Mouse (Mus musculus) limb, embryonic 11.5 days (tissue): ENCODE data around the gene Zfp651. TPM values are rescaled to one million over a fixed set of nuclear protein-coding genes. Genes with fewer than 3 reads are reported as not detected.

Experiments
- ATAC-seq: fragments of 200-750 bp; cut with Nextera tagmentation; 2 replicates; pipeline ENCODE4 v1.8.0; 2017; ENCODE audit warnings: low read depth; ENCODE audit not compliant: insufficient number of reproducible peaks, low FRiP score, low TSS enrichment
- DNase-seq: peaks from one replicate; pipeline ENCODE4 v3.0.0-alpha.2; 2015; ENCODE audit warnings: low spot score
- H3K27ac ChIP-seq: fragments of 300-500 bp; sonication (generic); replicated peaks from 2 replicates; pipeline ENCODE4 v1.5.1; 2014; ENCODE audit warnings: low read depth, mild to moderate bottlenecking, low read length
- H3K27me3 ChIP-seq: fragments of 300-500 bp; sonication (generic); 2 replicates; pipeline ENCODE4 v1.6.1; 2014; ENCODE audit warnings: mild to moderate bottlenecking, low read length, mixed read lengths; ENCODE audit not compliant: control insufficient read depth, insufficient read depth
- H3K36me3 ChIP-seq: fragments of 300-500 bp; sonication (generic); 2 replicates; pipeline ENCODE4 v1.6.1; 2014; ENCODE audit warnings: mild to moderate bottlenecking, low read length, moderate library complexity, mixed read lengths; ENCODE audit not compliant: control insufficient read depth, insufficient read depth
- H3K4me1 ChIP-seq: fragments of 300-500 bp; sonication (generic); 2 replicates; pipeline ENCODE4 v1.6.1; 2014; ENCODE audit warnings: low read length, mixed read lengths; ENCODE audit not compliant: control insufficient read depth, insufficient read depth
- H3K4me2 ChIP-seq: fragments of 300-500 bp; sonication (generic); 2 replicates; pipeline ENCODE4 v1.6.1; 2014; ENCODE audit warnings: low read depth, mild to moderate bottlenecking, moderate library complexity; ENCODE audit not compliant: severe bottlenecking
- H3K4me3 ChIP-seq: fragments of 300-500 bp; sonication (generic); 2 replicates; pipeline ENCODE4 v1.5.1; 2014; ENCODE audit warnings: low read depth, low read length
- H3K9ac ChIP-seq: fragments of 300-500 bp; sonication (generic); 2 replicates; pipeline ENCODE4 v1.6.1; 2014; ENCODE audit warnings: mild to moderate bottlenecking, low read length
- H3K9me3 ChIP-seq: fragments of 300-500 bp; sonication (generic); 2 replicates; pipeline ENCODE4 v1.6.1; 2016; ENCODE audit warnings: low read length; ENCODE audit not compliant: control insufficient read depth
- WGBS: fragments of 180-500 bp; shearing (Covaris S2); extraction: QIAGEN DNeasy Blood & Tissue Kit; methylation state at CpG from one replicate; pipeline ENCODE4 v1.1.7; 2014; 5-methylcytosine and 5-hydroxymethylcytosine counted together
- polyA plus RNA-seq: library from polyadenylated mRNA; unstranded; fragments of >200 nt; fragmentation: Nextera tagmentation; extraction: Ambion mirVana; gene quantifications from 2 replicates; pipeline ENCODE4 v1.2.1, GENCODE M21; 2014

Zfp651 gene
- polyA plus RNA-seq, 1 experiment from 2014 or later, result 6.2 TPM

- no peaks in the 10 kb centered on the region for H3K36me3 ChIP-seq
- H3K4me1 ChIP-seq, result peaks cover 24% of the 10 kb centered on the region
- WGBS, result under 1% methylated on average over 35 of the region's 43 CpGs
- H3K4me2 ChIP-seq, result peak overlapping the region; percentile 98
- peak; percentile 86 for DNase-seq
- H3K9me3 ChIP-seq, result no peaks in the 10 kb centered on the region
- H3K27ac ChIP-seq, result peak overlapping the region; percentile 94
- H3K9ac ChIP-seq, result peak overlapping the region; percentile 90
- H3K4me3 ChIP-seq, result peak overlapping the region; percentile 75
- peak; percentile 67 for ATAC-seq
- no peaks in the 10 kb centered on the region for H3K27me3 ChIP-seq
Measured at GRCm38 (mm10) chr9:121760271-121761090, 1.4 kb downstream of the Zfp651 start.

GRCm38 (mm10) chr9:121761091-121761665 lies 2.0 kb downstream of the Zfp651 start:
- H3K36me3 ChIP-seq, result no peaks in the 10 kb centered on the region
- no peak overlapping the region for H3K27ac ChIP-seq
- H3K9ac ChIP-seq, result no peak overlapping the region; the same call in 1 of the 2 replicates
- no peaks in the 10 kb centered on the region for H3K9me3 ChIP-seq
- no peaks in the 10 kb centered on the region for H3K27me3 ChIP-seq
- H3K4me3 ChIP-seq, result no peak overlapping the region
- H3K4me2 ChIP-seq, result peak overlapping the region; percentile 98; the same call in 1 of the 2 replicates
- DNase-seq (no peak), ATAC-seq (no peak)
- peaks cover 24% of the 10 kb centered on the region for H3K4me1 ChIP-seq
- 62% methylated on average over 10 of the region's 10 CpGs for WGBS

- Histone ChIP-seq H3K36me3 (peaks cover 2% of the 10 kb centered on the region; the same call in 1 of the 2 replicates), H3K4me3 (no peak overlapping the region), H3K9ac (no peak overlapping the region), H3K9me3 (no peaks in the 10 kb centered on the region), H3K4me1 (peaks cover 24% of the 10 kb centered on the region), H3K27me3 (no peaks in the 10 kb centered on the region), H3K27ac (no peak overlapping the region), H3K4me2 (no peak overlapping the region)
- ATAC-seq, result no peak
- no peak for DNase-seq
- 74% methylated on average over 8 of the region's 8 CpGs for WGBS
Measured at GRCm38 (mm10) chr9:121761787-121762186, 2.7 kb downstream of the Zfp651 start.

GRCm38 (mm10) chr9:121762248-121762647 lies 3.1 kb downstream of the Zfp651 start:
- ATAC-seq, result no peak
- Histone ChIP-seq H3K4me2 (no peak overlapping the region), H3K9ac (no peak overlapping the region), H3K4me1 (peaks cover 24% of the 10 kb centered on the region), H3K4me3 (no peak overlapping the region), H3K36me3 (peaks cover 2% of the 10 kb centered on the region; the same call in 1 of the 2 replicates), H3K9me3 (no peaks in the 10 kb centered on the region), H3K27me3 (no peaks in the 10 kb centered on the region), H3K27ac (no peak overlapping the region)
- DNase-seq, result no peak
- 89% methylated on average over 10 of the region's 10 CpGs for WGBS

- Histone ChIP-seq H3K4me1 (peaks cover 21% of the 10 kb centered on the region), H3K4me3 (no peak overlapping the region), H3K27ac (no peak overlapping the region), H3K36me3 (peaks cover 5% of the 10 kb centered on the region), H3K9me3 (no peaks in the 10 kb centered on the region), H3K4me2 (no peak overlapping the region), H3K9ac (no peak overlapping the region), H3K27me3 (no peaks in the 10 kb centered on the region)
- DNase-seq, result no peak
- WGBS, result 94% methylated on average over 25 of the region's 25 CpGs
- ATAC-seq, result no peak
Measured at GRCm38 (mm10) chr9:121762761-121763160, 3.6 kb downstream of the Zfp651 start.

- DNase-seq, result no peak
- Histone ChIP-seq H3K4me3 (no peak overlapping the region), H3K27me3 (no peaks in the 10 kb centered on the region), H3K36me3 (peaks cover 9% of the 10 kb centered on the region), H3K27ac (no peak overlapping the region), H3K9me3 (no peaks in the 10 kb centered on the region), H3K4me1 (peaks cover 12% of the 10 kb centered on the region), H3K9ac (no peak overlapping the region), H3K4me2 (no peak overlapping the region)
- no peak for ATAC-seq
- WGBS, result 91% methylated on average over 19 of the region's 19 CpGs
Measured at GRCm38 (mm10) chr9:121763716-121764115, 4.6 kb downstream of the Zfp651 start.

GRCm38 (mm10) chr9:121765166-121765855 lies 6.2 kb downstream of the Zfp651 start:
- no peak overlapping the region for H3K4me2 ChIP-seq
- no peaks in the 10 kb centered on the region for H3K27me3 ChIP-seq
- no peaks in the 10 kb centered on the region for H3K9me3 ChIP-seq
- no peak overlapping the region for H3K27ac ChIP-seq
- ATAC-seq (no peak), DNase-seq (no peak)
- H3K9ac ChIP-seq, result no peak overlapping the region
- no peak overlapping the region for H3K4me3 ChIP-seq
- WGBS, result 91% methylated on average over 16 of the region's 16 CpGs
- peaks cover 10% of the 10 kb centered on the region; the same call in 1 of the 2 replicates for H3K4me1 ChIP-seq
- H3K36me3 ChIP-seq, result peaks cover 9% of the 10 kb centered on the region

- no peak overlapping the region for H3K9ac ChIP-seq
- WGBS, result 77% methylated on average over 5 of the region's 5 CpGs
- no peak for DNase-seq
Measured at GRCm38 (mm10) chr9:121772412-121772811, 13.3 kb downstream of the Zfp651 start.

More at GRCm38 (mm10) chr9:121772412-121772811, 13.3 kb downstream of the Zfp651 start:
- H3K4me3 ChIP-seq, result no peak overlapping the region
- no peak for ATAC-seq
- H3K36me3 ChIP-seq, result peaks cover 6% of the 10 kb centered on the region; the same call in 1 of the 2 replicates
- H3K27ac ChIP-seq, result no peak overlapping the region
- H3K4me1 ChIP-seq, result no peaks in the 10 kb centered on the region
- H3K9me3 ChIP-seq, result no peaks in the 10 kb centered on the region
- H3K4me2 ChIP-seq, result no peak overlapping the region
- peaks cover 11% of the 10 kb centered on the region for H3K27me3 ChIP-seq
